Mouse (Mus musculus) gastrocnemius, adult 2 months (tissue): Measurements from ENCODE around the gene Carnmt1. TPM values are rescaled to one million over a fixed set of nuclear protein-coding genes. Genes with fewer than 3 reads are reported as not detected.

Experiments
- DNase-seq: peaks from one replicate; pipeline ENCODE4 v3.0.0; 2022
- H3K27ac ChIP-seq: fragments of 200-600 bp; 2 replicates; pipeline ENCODE4 v1.8.1; 2022; ENCODE audit warnings: mild to moderate bottlenecking
- H3K4me3 ChIP-seq: fragments of 200-600 bp; 2 replicates; pipeline ENCODE4 v1.8.1; 2022; ENCODE audit warnings: mild to moderate bottlenecking, moderate library complexity
- CTCF ChIP-seq: fragments of 200-600 bp; IDR thresholded peaks from 2 replicates; pipeline ENCODE4 v1.8.1; 2022; ENCODE audit warnings: antibody characterized with exemption, mild to moderate bottlenecking, moderate library complexity
- intact Hi-C: fragments of 180-260 bp; cut with DNase I; formaldehyde crosslinking; loops from one replicate; pipeline ENCODE4 v1.15.1; 2025
- total RNA-seq, 2 experiments: library from RNA; stranded (reverse); gene quantifications; 2 replicates each; pipeline ENCODE4 v1.2.3; 2021

The Carnmt1 gene
- total RNA-seq, 2 experiments from 2014 or later: 130 to 135 TPM

DNA sequence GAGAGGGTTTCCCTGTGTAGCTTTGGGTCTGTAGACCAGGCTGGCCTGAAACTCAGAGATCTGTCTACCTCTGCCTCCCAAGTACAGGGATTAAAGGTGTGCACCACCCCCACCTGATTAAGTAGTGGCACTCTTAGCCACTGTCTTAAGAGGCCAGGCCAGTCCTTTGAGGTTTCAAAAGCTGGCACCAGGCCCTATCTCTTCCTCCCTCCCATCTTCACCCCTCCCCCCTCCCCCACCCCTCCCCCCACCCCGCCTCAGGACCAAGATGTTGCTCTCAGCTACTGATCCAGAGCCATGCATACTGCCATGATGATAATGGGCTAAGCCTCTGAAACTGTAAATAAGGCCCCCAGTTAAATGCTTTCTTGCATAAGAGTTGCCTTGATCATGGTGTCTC is 11.2 kb upstream of the Carnmt1 start:
- Histone ChIP-seq H3K4me3 (no peak overlapping the region), H3K27ac (peak overlapping the region; percentile 87; the same call in 1 of the 2 replicates)
- TF ChIP-seq CTCF: no peak
- no peak for DNase-seq
- intact Hi-C loops: no loop called here

DNA sequence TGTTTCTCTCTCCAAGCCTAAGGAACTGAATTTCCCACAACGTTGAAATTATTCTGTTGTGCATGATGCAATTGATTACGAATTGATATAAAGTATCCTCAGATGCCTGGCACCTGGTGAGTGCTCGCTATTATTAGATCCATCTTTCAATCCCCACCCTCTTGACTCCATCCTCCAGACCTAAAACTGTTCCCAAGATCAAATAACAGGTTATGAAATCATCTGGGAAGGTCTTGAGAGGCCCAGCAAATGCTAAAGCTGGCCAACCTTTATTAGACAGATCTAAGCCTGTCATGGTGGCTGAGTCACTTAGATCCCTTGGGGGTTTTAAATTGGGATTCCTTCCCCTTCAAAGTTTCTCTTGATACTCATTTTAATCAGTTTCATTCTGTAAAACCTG is 10.1 kb upstream of the Carnmt1 start:
- no peak overlapping the region for H3K4me3 ChIP-seq
- H3K27ac ChIP-seq: peak overlapping the region; percentile 87
- no peak for DNase-seq
- no peak for TF ChIP-seq CTCF
- intact Hi-C loops: no loop called here

DNA sequence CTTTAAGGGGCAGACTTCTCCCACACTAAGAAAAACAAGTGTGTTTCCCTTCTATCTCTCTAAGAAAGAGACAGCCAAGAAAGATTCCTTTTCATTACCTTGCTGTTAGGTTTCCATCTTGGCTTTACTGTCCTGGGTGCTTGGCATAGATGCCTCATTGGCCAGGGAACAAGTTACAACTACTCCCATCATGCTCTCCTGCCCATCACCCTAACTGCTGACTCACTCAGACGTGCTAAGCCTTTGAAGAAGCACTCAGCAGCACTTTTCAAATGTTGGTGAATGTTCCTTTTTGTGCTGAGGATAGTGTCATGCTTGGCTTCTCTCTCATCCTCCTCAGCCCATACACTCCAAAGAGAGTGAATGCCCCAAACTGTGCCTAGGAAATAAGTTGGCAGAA is 8.9 kb upstream of the Carnmt1 start:
- H3K27ac ChIP-seq: peak overlapping the region; percentile 87
- TF ChIP-seq CTCF: no peak
- intact Hi-C loops: no loop called here
- H3K4me3 ChIP-seq: no peak overlapping the region
- DNase-seq: peak; percentile 61

DNA sequence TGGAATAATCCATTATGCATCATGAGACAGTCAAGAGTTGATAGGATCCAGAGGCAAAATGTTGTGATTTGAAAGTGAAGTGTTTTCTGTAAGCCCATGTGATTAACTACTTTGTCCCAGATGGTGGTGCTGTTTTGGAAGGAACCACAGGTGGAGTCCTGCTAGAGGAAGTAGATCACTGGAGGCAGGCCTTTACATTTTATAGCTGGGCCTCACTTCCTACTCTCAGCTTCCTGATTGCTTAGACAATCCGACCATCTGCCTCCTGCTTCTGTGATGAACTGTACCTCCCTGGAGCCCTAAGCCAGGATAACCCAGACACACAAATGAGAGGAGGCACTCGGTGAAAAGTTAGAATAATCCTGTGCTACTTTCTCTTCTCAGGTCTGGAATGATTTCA is 6.7 kb upstream of the Carnmt1 start:
- intact Hi-C loops: no loop called here
- no peak for DNase-seq
- H3K27ac ChIP-seq: no peak overlapping the region

GRCm38 (mm10) chr19:18666966-18667365 is 3.6 kb upstream of the Carnmt1 start:
- TF ChIP-seq CTCF: no peak
- no peak overlapping the region for H3K27ac ChIP-seq
- no peak overlapping the region for H3K4me3 ChIP-seq
- intact Hi-C loops: no loop called here
- DNase-seq: no peak

More for the DNA sequence above, 6.7 kb upstream of the Carnmt1 start:
- H3K4me3 ChIP-seq: no peak overlapping the region
- TF ChIP-seq CTCF: no peak

DNA sequence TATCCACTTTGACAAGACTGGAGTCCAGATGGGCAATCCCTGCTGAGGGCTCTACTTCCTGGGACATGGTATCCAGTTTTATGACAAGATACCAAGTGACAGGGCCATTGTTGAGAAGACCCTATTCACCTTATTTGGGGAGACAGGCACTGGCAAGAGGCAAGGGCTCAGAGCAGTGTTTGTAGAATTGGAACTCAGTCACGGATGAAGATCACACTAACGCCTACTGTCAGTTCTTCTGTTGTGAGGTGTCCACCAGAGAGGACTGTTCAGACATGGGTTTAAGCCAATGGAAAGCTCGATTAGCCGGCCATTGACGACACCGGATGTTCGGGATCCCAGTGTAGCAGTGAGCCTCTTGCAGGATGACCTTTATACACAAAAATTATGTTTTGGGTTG is 1.0 kb upstream of the Carnmt1 start:
- Histone ChIP-seq H3K4me3 (no peak overlapping the region), H3K27ac (peak overlapping the region; percentile 46; the same call in 1 of the 2 replicates)
- TF ChIP-seq CTCF: no peak
- intact Hi-C loops: no loop called here
- DNase-seq: no peak

DNA sequence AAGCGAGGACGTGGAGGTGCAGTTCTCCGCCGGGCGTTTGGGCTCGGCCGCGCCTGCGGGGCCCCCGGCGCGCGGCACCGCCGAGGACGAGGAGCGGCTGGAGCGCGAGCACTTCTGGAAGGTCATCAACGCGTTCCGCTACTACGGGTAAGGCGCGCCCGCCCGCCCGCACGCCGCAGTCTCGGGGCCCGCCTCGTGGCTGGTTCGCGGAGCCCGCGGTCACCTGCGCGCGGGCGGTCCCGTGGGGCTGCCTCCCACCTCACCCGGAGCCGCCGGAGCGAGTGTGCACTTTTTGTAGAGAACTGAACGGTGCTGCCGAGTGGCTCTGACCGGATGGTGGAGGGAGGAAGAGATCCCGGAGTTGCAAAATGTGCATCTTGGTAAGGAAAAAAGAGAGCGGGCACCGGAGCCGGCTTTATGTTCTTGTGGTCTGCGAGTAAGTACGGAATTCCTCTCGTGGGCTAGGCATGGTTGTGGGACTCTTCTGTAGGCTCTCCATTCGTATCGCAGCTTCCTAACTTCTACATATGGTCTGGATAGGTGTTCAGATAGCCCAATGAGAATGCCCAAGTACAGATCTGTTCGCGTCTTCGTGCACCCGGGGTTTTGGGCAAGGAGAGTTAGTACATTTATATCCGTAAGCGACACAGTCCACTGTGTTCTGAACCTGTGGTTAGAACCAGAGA is 635 bp downstream of the Carnmt1 start:
- intact Hi-C loops: loop anchor here (2.0 to 5.0 kb wide), 2 partner anchors 32 to 41 kb away; partner anchors contain the start of gene D030056L22Rik
- TF ChIP-seq CTCF: no peak
- peak; percentile 81 for DNase-seq
- peak overlapping the region; percentile 97 for H3K27ac ChIP-seq
- H3K4me3 ChIP-seq: peak overlapping the region; percentile 89

DNA sequence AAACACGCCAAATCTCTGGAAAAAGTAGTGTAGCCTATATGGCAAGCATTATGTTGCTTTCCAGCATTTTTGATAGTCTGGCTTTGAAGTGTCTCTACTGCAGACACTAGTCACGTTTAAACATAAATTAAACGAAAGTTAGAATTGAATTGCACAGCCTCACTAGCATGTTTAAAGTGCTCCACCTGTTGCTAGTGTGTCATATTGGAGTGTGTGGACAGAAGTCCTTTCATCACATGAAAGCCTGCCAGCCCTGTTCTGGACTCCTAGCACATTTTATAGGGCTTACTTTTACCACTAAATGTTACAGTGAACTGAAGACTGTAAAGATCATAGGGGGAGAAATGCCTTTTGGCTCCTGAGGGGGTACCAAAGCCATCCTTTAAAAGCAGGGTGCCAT is 1.9 kb downstream of the Carnmt1 start:
- intact Hi-C loops: loop anchor here (5.0 kb wide), 1 partner anchor 40 kb away; the partner anchor contains the start of gene D030056L22Rik
- H3K4me3 ChIP-seq: peak overlapping the region; percentile 89
- no peak for TF ChIP-seq CTCF
- peak overlapping the region; percentile 97 for H3K27ac ChIP-seq
- DNase-seq: no peak

GRCm38 (mm10) chr19:18673116-18673515 is 2.6 kb downstream of the Carnmt1 start:
- H3K4me3 ChIP-seq: peak overlapping the region; percentile 89
- no peak for DNase-seq
- no peak for TF ChIP-seq CTCF
- peak overlapping the region; percentile 97 for H3K27ac ChIP-seq
- intact Hi-C loops: loop anchor here (5.0 kb wide), 1 partner anchor 39 kb away; the partner anchor contains the start of gene D030056L22Rik

DNA sequence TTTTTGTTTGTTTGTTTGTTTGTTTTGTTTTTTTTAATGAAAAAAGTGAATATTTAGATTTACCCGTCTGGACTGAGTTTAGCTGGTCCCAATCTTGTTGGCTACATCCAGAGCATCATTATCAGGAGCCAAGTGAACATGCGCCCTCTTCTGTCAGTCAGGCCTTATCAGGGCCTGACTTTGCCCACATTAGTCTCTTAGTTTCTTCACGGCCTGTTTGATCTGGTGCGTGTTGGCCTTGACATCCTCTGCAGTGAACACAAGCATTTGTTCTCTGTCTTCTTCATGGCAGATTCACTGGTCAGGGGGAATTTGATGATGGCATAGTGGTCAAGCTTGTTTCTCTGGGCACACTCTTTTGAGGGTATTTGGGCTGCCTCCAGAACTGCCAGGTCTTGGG is 11.6 kb downstream of the Carnmt1 start:
- intact Hi-C loops: loop anchor here (5.0 kb wide), 1 partner anchor 35 kb away; no protein-coding TSS in a partner anchor
- no peak for TF ChIP-seq CTCF
- H3K27ac ChIP-seq: no peak overlapping the region
- H3K4me3 ChIP-seq: no peak overlapping the region
- no peak for DNase-seq

DNA sequence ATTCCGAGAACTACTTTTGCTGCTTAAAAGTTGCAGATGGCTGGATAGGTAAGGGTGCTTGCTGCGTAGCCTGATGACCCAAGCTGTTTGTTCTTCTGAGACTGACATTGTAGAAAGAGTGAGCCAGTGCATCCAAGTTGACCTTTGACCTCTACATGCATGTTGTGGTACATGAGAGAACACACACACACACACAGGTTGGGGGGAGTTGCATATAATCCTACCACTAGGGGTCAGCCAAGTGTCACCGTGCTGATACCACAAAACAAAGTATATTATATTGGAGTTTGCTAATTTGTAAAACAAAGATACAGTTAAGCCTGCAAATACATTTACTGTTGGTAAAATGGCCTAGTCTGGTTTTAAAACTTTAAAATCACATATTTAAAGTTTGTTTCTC is 17.0 kb downstream of the Carnmt1 start:
- TF ChIP-seq CTCF: peak; percentile 75
- Histone ChIP-seq H3K4me3 (no peak overlapping the region), H3K27ac (no peak overlapping the region)
- peak; percentile 42 for DNase-seq
- intact Hi-C loops: no loop called here

DNA sequence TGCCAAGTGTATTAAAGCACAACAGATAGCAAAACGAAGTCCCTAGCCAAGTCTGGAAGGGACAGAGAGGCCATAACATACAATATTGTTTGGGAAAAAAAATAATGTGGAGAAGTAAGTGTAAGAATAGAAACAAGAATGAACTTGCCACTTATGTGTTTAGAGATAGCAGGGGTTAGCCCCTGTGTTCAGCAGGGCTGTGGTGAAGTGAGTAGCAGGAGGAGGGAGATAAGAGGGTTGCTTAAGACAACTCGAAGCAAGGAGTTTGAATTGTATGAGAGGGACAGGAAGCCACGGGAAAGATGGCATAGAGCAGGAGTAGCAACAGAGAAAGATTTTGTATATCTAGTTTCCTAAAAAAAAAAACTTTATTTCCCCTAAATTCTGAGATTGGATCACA is 21.6 kb downstream of the Carnmt1 start:
- TF ChIP-seq CTCF: no peak
- H3K4me3 ChIP-seq: no peak overlapping the region

GRCm38 (mm10) chr19:18692768-18693167 is 22.2 kb downstream of the Carnmt1 start:
- Histone ChIP-seq H3K4me3 (no peak overlapping the region), H3K27ac (no peak overlapping the region)
- no peak for TF ChIP-seq CTCF
- intact Hi-C loops: no loop called here
- no peak for DNase-seq

More for the DNA sequence above, 21.6 kb downstream of the Carnmt1 start:
- no peak overlapping the region for H3K27ac ChIP-seq
- no peak for DNase-seq
- intact Hi-C loops: no loop called here

DNA sequence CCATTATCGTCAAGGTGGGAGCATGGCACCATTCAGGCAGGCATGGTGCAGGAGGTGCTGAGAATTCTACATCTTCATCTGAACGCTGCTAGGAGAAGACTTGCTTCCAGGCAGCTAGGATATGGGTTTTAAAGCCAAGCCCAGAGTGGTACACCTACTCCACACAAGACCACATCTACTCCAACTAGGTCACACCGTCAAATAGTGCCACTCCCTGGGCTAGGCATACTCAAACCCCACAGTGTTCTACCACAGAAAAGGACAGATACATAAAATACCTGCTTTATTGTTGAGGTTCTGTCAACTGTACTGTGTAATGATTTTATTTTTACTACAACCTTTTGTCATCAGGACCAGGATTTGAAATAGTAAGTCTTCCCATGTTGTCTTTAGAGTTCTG is 24.6 kb downstream of the Carnmt1 start:
- intact Hi-C loops: no loop called here
- Histone ChIP-seq H3K27ac (no peak overlapping the region), H3K4me3 (no peak overlapping the region)
- no peak for DNase-seq
- TF ChIP-seq CTCF: no peak
